Comparison of ENCODE assay signal across 19 mouse cellular contexts in genomic region chrX:164175780-164176179, GRCm38 (mm10). TPM values are rescaled to one million over a fixed set of nuclear protein-coding genes. Genes with fewer than 3 reads are reported as not detected.
"Had no signal": no experiment of that assay in that cellular context is flagged by ENCODE, and none has a peak within 500 bp of the region (broad histone marks: within the 10 kb centered on the region; RNA-seq: fewer than 3 reads in every experiment).

No protein-coding gene starts in this region.

- H3K4me1 ChIP-seq: limb, embryonic 12.5 days; liver, embryonic 13.5 days; lung, embryonic 15.5 days; midbrain, embryonic 13.5 days; neural tube, embryonic 15.5 days had no signal

- H3K27ac ChIP-seq: layer of hippocampus, adult 2 months; left cerebral cortex, adult 2 months; limb, embryonic 12.5 days; liver, embryonic 13.5 days; lung, embryonic 15.5 days; macrophage; midbrain, embryonic 13.5 days; neural tube, embryonic 15.5 days had no signal

- DNase-seq: kidney, adult 2 months; kidney, postnatal 10 days; kidney, postnatal 4 days; liver; liver, embryonic 13.5 days; liver, postnatal 0 days; lung, postnatal 14 days; right cerebral cortex, postnatal 14 days; thymus, adult 18-20 months; thymus, postnatal 14 days had no signal

- H3K4me3 ChIP-seq: layer of hippocampus, adult 2 months; left cerebral cortex, adult 2 months; limb, embryonic 12.5 days; liver, embryonic 13.5 days; lung, embryonic 15.5 days; midbrain, embryonic 13.5 days; myocyte; neural tube, embryonic 15.5 days had no signal

- H3K36me3 ChIP-seq: limb, embryonic 12.5 days; liver, embryonic 13.5 days; lung, embryonic 15.5 days; midbrain, embryonic 13.5 days; neural tube, embryonic 15.5 days had no signal

- ATAC-seq: intestine, embryonic 16.5 days; liver, postnatal 0 days; midbrain, embryonic 13.5 days had no signal

- H3K9me3 ChIP-seq: limb, embryonic 12.5 days; liver, embryonic 13.5 days; lung, embryonic 15.5 days; midbrain, embryonic 13.5 days; neural tube, embryonic 15.5 days had no signal

- H3K27me3 ChIP-seq: liver, embryonic 13.5 days; lung, embryonic 15.5 days had no signal

- H3K9ac ChIP-seq: limb, embryonic 12.5 days; liver, embryonic 13.5 days; liver, postnatal 0 days; lung, embryonic 15.5 days; midbrain, embryonic 13.5 days; neural tube, embryonic 15.5 days had no signal

- H3K4me2 ChIP-seq: limb, embryonic 12.5 days; liver, embryonic 13.5 days; lung, embryonic 15.5 days; midbrain, embryonic 13.5 days; neural tube, embryonic 15.5 days had no signal

RNA-seq across cellular contexts. Expression of gene Ace2, which starts 36.6 kb away (rescaled TPM):
- polyA plus RNA-seq: limb, embryonic 12.5 days; macrophage; myocyte had no signal
